9 mouse cellular contexts compared by ENCODE assay signal in the genomic region with DNA sequence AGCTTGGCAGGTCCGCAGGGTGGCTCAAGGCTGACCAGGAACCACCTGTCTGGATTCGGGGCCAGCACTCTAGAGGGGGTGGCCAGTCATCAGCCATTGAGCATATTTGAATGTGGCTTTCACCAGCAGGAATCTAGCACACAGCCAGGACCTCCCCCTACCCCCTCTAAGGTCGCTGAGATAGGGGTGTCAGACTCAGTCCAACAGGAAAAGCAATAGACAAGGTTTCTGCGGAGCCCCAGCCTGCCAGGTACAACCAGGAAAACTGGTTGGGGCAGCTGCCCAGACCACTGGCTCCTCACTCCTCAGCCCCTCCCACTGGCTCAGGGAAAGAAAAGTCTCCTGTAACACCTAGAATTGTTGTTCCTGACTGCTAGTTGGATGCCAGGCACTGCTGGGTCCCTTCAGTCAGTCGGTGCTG. TPM values are rescaled to one million over a fixed set of nuclear protein-coding genes. Genes with fewer than 3 reads are reported as not detected.
DNase-seq lines count a peak whose midpoint lies in the region; ATAC-seq lines count a peak whose summit lies in the region.
"Had no signal": no experiment of that assay in that cellular context is flagged by ENCODE, and none has a peak within 500 bp of the region (broad histone marks: within the 10 kb centered on the region; RNA-seq: fewer than 3 reads in every experiment).

No protein-coding gene starts in this region.

- H3K27ac ChIP-seq in heart, embryonic 13.5 days (replicated peaks), result peak overlapping the region; percentile 84
- peak overlapping the region; percentile 90 for H3K27ac ChIP-seq in heart, embryonic 16.5 days (ENCODE audit: low read length)
- peak overlapping the region; percentile 80 for H3K27ac ChIP-seq in limb, embryonic 12.5 days
- H3K27ac ChIP-seq in midbrain, embryonic 16.5 days (ENCODE audit: low read length), result no peak overlapping the region

- peak overlapping the region; percentile 70 for H3K4me2 ChIP-seq in heart, embryonic 13.5 days
- peak overlapping the region; percentile 77 for H3K4me2 ChIP-seq in heart, embryonic 16.5 days (ENCODE audit: low read depth, low read length)
- peak overlapping the region; percentile 54 for H3K4me2 ChIP-seq in limb, embryonic 12.5 days
- peak overlapping the region; percentile 44 for H3K4me2 ChIP-seq in midbrain, embryonic 16.5 days (ENCODE audit: low read length)

- DNase-seq in heart, postnatal 14 days, result no peak
- no peak for DNase-seq in frontal cortex, postnatal 36 days (ENCODE audit: low spot score in 2 of 2)
- DNase-seq in left cerebral cortex, adult 11 months (ENCODE audit: low spot score), result no peak

- no peaks in the 10 kb centered on the region; the same call in 1 of the 2 replicates for H3K27me3 ChIP-seq in heart, embryonic 13.5 days (replicated peaks)
- H3K27me3 ChIP-seq in heart, embryonic 16.5 days (ENCODE audit: control insufficient read depth, insufficient read depth, low read length), result no peaks in the 10 kb centered on the region
- no peaks in the 10 kb centered on the region for H3K27me3 ChIP-seq in limb, embryonic 12.5 days
- no peaks in the 10 kb centered on the region for H3K27me3 ChIP-seq in midbrain, embryonic 16.5 days (ENCODE audit: control insufficient read depth, insufficient read depth, low read depth, low read length)

- peak overlapping the region; percentile 44 for H3K4me3 ChIP-seq in heart, embryonic 13.5 days
- H3K4me3 ChIP-seq in heart, embryonic 16.5 days (ENCODE audit: low read length), result peak overlapping the region; percentile 55
- H3K4me3 ChIP-seq in limb, embryonic 12.5 days (replicated peaks), result peak overlapping the region; percentile 29
- no peak overlapping the region for H3K4me3 ChIP-seq in midbrain, embryonic 16.5 days (ENCODE audit: low read depth, low read length)

- H3K36me3 ChIP-seq in heart, embryonic 13.5 days, result peaks cover 13% of the 10 kb centered on the region
- peaks cover 3% of the 10 kb centered on the region; the same call in 1 of the 2 replicates for H3K36me3 ChIP-seq in heart, embryonic 16.5 days (ENCODE audit: control insufficient read depth, insufficient read depth)
- H3K36me3 ChIP-seq in limb, embryonic 12.5 days, result peaks cover 6% of the 10 kb centered on the region
- no peaks in the 10 kb centered on the region for H3K36me3 ChIP-seq in midbrain, embryonic 16.5 days (ENCODE audit: control insufficient read depth, insufficient read depth, low read length)

- intact Hi-C loops in heart, postnatal 14 days (cut with DNase I), result no loop called here

- no peaks in the 10 kb centered on the region for H3K9me3 ChIP-seq in heart, embryonic 13.5 days
- H3K9me3 ChIP-seq in heart, embryonic 16.5 days (replicated peaks; ENCODE audit: control insufficient read depth, low read length), result no peaks in the 10 kb centered on the region
- H3K9me3 ChIP-seq in limb, embryonic 12.5 days, result no peaks in the 10 kb centered on the region
- H3K9me3 ChIP-seq in midbrain, embryonic 16.5 days (replicated peaks; ENCODE audit: control insufficient read depth, low read length, poor library complexity, severe bottlenecking), result no peaks in the 10 kb centered on the region

- H3K9ac ChIP-seq in heart, embryonic 13.5 days, result peak overlapping the region; percentile 65
- H3K9ac ChIP-seq in heart, embryonic 16.5 days (ENCODE audit: low read length), result peak overlapping the region; percentile 71
- 0 out of 2 replicates have a peak overlapping the region, but pooled peaks have one; percentile 3 for H3K9ac ChIP-seq in limb, embryonic 12.5 days (replicated peaks)
- peak overlapping the region; percentile 52; the same call in 1 of the 2 replicates for H3K9ac ChIP-seq in midbrain, embryonic 16.5 days (ENCODE audit: low read depth, low read length)

- WGBS in heart, embryonic 13.5 days, result 15% methylated on average over 5 of the region's 5 CpGs
- WGBS in heart, embryonic 16.5 days, result 21% methylated on average over 5 of the region's 5 CpGs
- 9% methylated on average over 5 of the region's 5 CpGs for WGBS in limb, embryonic 12.5 days
- WGBS in midbrain, embryonic 16.5 days, result 43% methylated on average over 5 of the region's 5 CpGs

- ATAC-seq in heart, embryonic 13.5 days (ENCODE audit: extremely low read depth, insufficient number of reproducible peaks, low FRiP score, low TSS enrichment), result no peak; the same call in 1 of the 2 replicates
- peak; percentile 3; the same call in 1 of the 2 replicates for ATAC-seq in heart, embryonic 16.5 days (replicated peaks; ENCODE audit: extremely low read depth, insufficient read depth, low FRiP score)
- 0 out of 2 replicates have a peak, but pooled peaks have one; percentile 17 for ATAC-seq in limb, embryonic 12.5 days (ENCODE audit: insufficient number of reproducible peaks, insufficient read depth, low FRiP score, low TSS enrichment, low read depth)
- ATAC-seq in midbrain, embryonic 16.5 days, result peak; percentile 27; the same call in 1 of the 2 replicates
- ATAC-seq in granulocyte monocyte progenitor cell, adult 5-6 weeks (replicated peaks; ENCODE audit: poor library complexity, severe bottlenecking), result no peak

- peaks cover 42% of the 10 kb centered on the region for H3K4me1 ChIP-seq in heart, embryonic 13.5 days
- H3K4me1 ChIP-seq in heart, embryonic 16.5 days (ENCODE audit: control insufficient read depth, insufficient read depth, low read length), result peaks cover 25% of the 10 kb centered on the region
- H3K4me1 ChIP-seq in limb, embryonic 12.5 days (replicated peaks), result peaks cover 35% of the 10 kb centered on the region
- H3K4me1 ChIP-seq in midbrain, embryonic 16.5 days (ENCODE audit: control insufficient read depth, insufficient read depth, low read length), result peaks cover 9% of the 10 kb centered on the region

RNA-seq across cellular contexts. Expression of a gene that starts 10.7 kb away (rescaled TPM):
- 0.96 and 1.0 TPM in 2 replicates for polyA plus RNA-seq in heart, embryonic 13.5 days (2015; fragmentation: Nextera tagmentation; extraction: Ambion mirVana)
- total RNA-seq in heart, postnatal 14 days (2021), result 1 to 10 TPM; 5.8 to 6.3 TPM
- 0.72 and 0.85 TPM in 2 replicates for polyA plus RNA-seq in heart, embryonic 16.5 days (2015; fragmentation: Nextera tagmentation; extraction: Ambion mirVana)
- 3.6 and 4.5 TPM in 2 replicates for polyA plus RNA-seq in limb, embryonic 12.5 days (2016; fragmentation: Nextera tagmentation; extraction: Ambion mirVana)
- polyA plus RNA-seq in midbrain, embryonic 16.5 days (2015; fragmentation: Nextera tagmentation; extraction: Ambion mirVana), result 2.0 TPM in 2 replicates
- not detected in 2 replicates for total RNA-seq in granulocyte monocyte progenitor cell, adult 5-6 weeks (2014; fragmentation: Nextera tagmentation)
- 0.56 and 3.2 TPM in 2 replicates for total RNA-seq in granulocyte monocyte progenitor cell, adult 5-6 weeks (2017)
- total RNA-seq: MEL had no signal

RNA-seq across cellular contexts. Expression of a gene that starts 47.5 kb away (rescaled TPM):
- polyA plus RNA-seq in heart, embryonic 13.5 days (2015; fragmentation: Nextera tagmentation; extraction: Ambion mirVana), result 100.0 and 109 TPM in 2 replicates
- 100 to 1,000 TPM in 1 of 2 experiments, 10 to 100 TPM in 1; 99.1 to 109 TPM for total RNA-seq in heart, postnatal 14 days (2021)
- 125 and 126 TPM in 2 replicates for polyA plus RNA-seq in heart, embryonic 16.5 days (2015; fragmentation: Nextera tagmentation; extraction: Ambion mirVana)
- polyA plus RNA-seq in limb, embryonic 12.5 days (2016; fragmentation: Nextera tagmentation; extraction: Ambion mirVana), result 154 and 155 TPM in 2 replicates
- 146 and 156 TPM in 2 replicates for polyA plus RNA-seq in midbrain, embryonic 16.5 days (2015; fragmentation: Nextera tagmentation; extraction: Ambion mirVana)
- 127 and 167 TPM in 2 replicates for total RNA-seq in granulocyte monocyte progenitor cell, adult 5-6 weeks (2014; fragmentation: Nextera tagmentation)
- 58.5 and 61.0 TPM in 2 replicates for total RNA-seq in granulocyte monocyte progenitor cell, adult 5-6 weeks (2017)

RNA-seq across cellular contexts. Expression of a gene that starts 47.7 kb away (rescaled TPM):
- polyA plus RNA-seq in heart, embryonic 13.5 days (2015; fragmentation: Nextera tagmentation; extraction: Ambion mirVana), result 74.5 and 76.8 TPM in 2 replicates
- 100 to 1,000 TPM; 441 to 477 TPM for total RNA-seq in heart, postnatal 14 days (2021)
- 164 and 169 TPM in 2 replicates for polyA plus RNA-seq in heart, embryonic 16.5 days (2015; fragmentation: Nextera tagmentation; extraction: Ambion mirVana)
- 24.4 and 27.5 TPM in 2 replicates for polyA plus RNA-seq in limb, embryonic 12.5 days (2016; fragmentation: Nextera tagmentation; extraction: Ambion mirVana)
- 23.6 and 26.0 TPM in 2 replicates for polyA plus RNA-seq in midbrain, embryonic 16.5 days (2015; fragmentation: Nextera tagmentation; extraction: Ambion mirVana)
- 18.1 and 35.3 TPM in 2 replicates for total RNA-seq in granulocyte monocyte progenitor cell, adult 5-6 weeks (2014; fragmentation: Nextera tagmentation)
- total RNA-seq in granulocyte monocyte progenitor cell, adult 5-6 weeks (2017), result 7.1 and 14.7 TPM in 2 replicates

Comparison
In these comparisons a context has a peak if more than half of its experiments do, and no peak if none do; other contexts are left out.
1. ATAC-seq: peak in heart, embryonic 16.5 days (single experiment), limb, embryonic 12.5 days (single experiment) and midbrain, embryonic 16.5 days (single experiment); none in heart, embryonic 13.5 days (single experiment) and granulocyte monocyte progenitor cell, adult 5-6 weeks (single experiment).
2. H3K9ac ChIP-seq: peak in every context shown above with its lines; median percentile 71 in heart, embryonic 16.5 days; 65 in heart, embryonic 13.5 days; 52 in midbrain, embryonic 16.5 days; 3 in limb, embryonic 12.5 days.
3. Peak in every context shown above with its lines, with median percentiles within 50 percentile points of each other: H3K4me2 ChIP-seq.